Mouse (Mus musculus): Measurements from ENCODE around the gene H2-M5.

GRCm38 (mm10) chr17:36938056-36938455, 51.3 kb downstream of the H2-M5 start:
- TF ChIP-seq ZNF384 (IDR thresholded peaks at IDR 0.05; ENCODE audit: low read depth, low read length) (no peak), ZC3H11A (IDR thresholded peaks at IDR 0.05; ENCODE audit: borderline replicate concordance, low read depth, low read length) (no peak), CHD2 (IDR thresholded peaks at IDR 0.05; ENCODE audit: low read depth, low read length) (no peak)
